Mouse (Mus musculus) forebrain, embryonic 12.5 days (tissue): ENCODE measurements at regions not wholly inside any gene's neighbourhood (a gene's known extent, or its start where the extent isn't known, plus 50 kb on each side); places are given as distances from the start of the nearest gene placed in this dataset.

Experiments used
- ATAC-seq: fragments of 200-750 bp; cut with Nextera tagmentation; 2 replicates; pipeline ENCODE4 v1.8.0; 2017; ENCODE audit warnings: moderate TSS enrichment; ENCODE audit not compliant: low FRiP score
- H3K27ac ChIP-seq: fragments of 300-500 bp; sonication (generic); 2 replicates; pipeline ENCODE4 v1.5.1; 2016; ENCODE audit warnings: mild to moderate bottlenecking
- H3K27me3 ChIP-seq: fragments of 300-500 bp; sonication (generic); 2 replicates; pipeline ENCODE4 v1.6.1; 2016; ENCODE audit warnings: mild to moderate bottlenecking
- H3K36me3 ChIP-seq: fragments of 300-500 bp; sonication (generic); replicated peaks from 2 replicates; pipeline ENCODE4 v1.6.1; 2016; ENCODE audit warnings: mild to moderate bottlenecking
- H3K4me1 ChIP-seq: fragments of 300-500 bp; sonication (generic); 2 replicates; pipeline ENCODE4 v1.6.1; 2016
- H3K4me2 ChIP-seq: fragments of 300-500 bp; sonication (generic); 2 replicates; pipeline ENCODE4 v1.6.1; 2016; ENCODE audit warnings: mild to moderate bottlenecking, moderate library complexity
- H3K4me3 ChIP-seq: fragments of 300-500 bp; sonication (generic); replicated peaks from 2 replicates; pipeline ENCODE4 v1.5.1; 2016; ENCODE audit warnings: mild to moderate bottlenecking
- H3K9ac ChIP-seq: fragments of 300-500 bp; sonication (generic); 2 replicates; pipeline ENCODE4 v1.6.1; 2016; ENCODE audit warnings: mild to moderate bottlenecking
- H3K9me3 ChIP-seq: fragments of 300-500 bp; sonication (generic); 2 replicates; pipeline ENCODE4 v1.6.1; 2016
- WGBS: fragments of 180-500 bp; shearing (Covaris S2); methylation state at CpG from one replicate; pipeline ENCODE4 v1.1.7; 2016; 5-methylcytosine and 5-hydroxymethylcytosine counted together

- no peaks in the 10 kb centered on the region for H3K9me3 ChIP-seq
- ATAC-seq: no peak
- no peaks in the 10 kb centered on the region for H3K4me1 ChIP-seq
- 79% methylated on average over 1 of the region's 1 CpGs for WGBS
- no peak overlapping the region for H3K9ac ChIP-seq
- no peaks in the 10 kb centered on the region for H3K27me3 ChIP-seq
- no peaks in the 10 kb centered on the region for H3K36me3 ChIP-seq
- no peak overlapping the region for H3K4me3 ChIP-seq
- no peak overlapping the region for H3K27ac ChIP-seq
- no peak overlapping the region for H3K4me2 ChIP-seq
These were observed 783.4 kb downstream of the Stpg2 start for GRCm38 (mm10) chr3:139988938-139989337.

- H3K9ac ChIP-seq: no peak overlapping the region
- no peak for ATAC-seq
- no peak overlapping the region for H3K4me2 ChIP-seq
- no peaks in the 10 kb centered on the region for H3K36me3 ChIP-seq
- H3K9me3 ChIP-seq: no peaks in the 10 kb centered on the region
- H3K27ac ChIP-seq: no peak overlapping the region
- no peak overlapping the region for H3K4me3 ChIP-seq
- no peaks in the 10 kb centered on the region for H3K4me1 ChIP-seq
- H3K27me3 ChIP-seq: no peaks in the 10 kb centered on the region
These were observed 783.9 kb downstream of the Stpg2 start for GRCm38 (mm10) chr3:139989380-139989779.

- Histone ChIP-seq H3K4me1 (no peaks in the 10 kb centered on the region), H3K27ac (no peak overlapping the region), H3K27me3 (no peaks in the 10 kb centered on the region), H3K4me3 (no peak overlapping the region), H3K9ac (no peak overlapping the region), H3K9me3 (no peaks in the 10 kb centered on the region), H3K4me2 (no peak overlapping the region), H3K36me3 (no peaks in the 10 kb centered on the region)
- no peak for ATAC-seq
- 88% methylated on average over 2 of the region's 2 CpGs for WGBS
These were observed 807.0 kb downstream of the Stpg2 start for GRCm38 (mm10) chr3:140012522-140012921.

- Histone ChIP-seq H3K4me1 (no peaks in the 10 kb centered on the region), H3K4me3 (no peak overlapping the region), H3K27me3 (no peaks in the 10 kb centered on the region), H3K9me3 (no peaks in the 10 kb centered on the region), H3K27ac (no peak overlapping the region), H3K9ac (no peak overlapping the region), H3K36me3 (no peaks in the 10 kb centered on the region), H3K4me2 (no peak overlapping the region)
- 89% methylated on average over 3 of the region's 3 CpGs for WGBS
- ATAC-seq: no peak
These were observed 828.6 kb downstream of the Stpg2 start for GRCm38 (mm10) chr3:140034101-140034500.

GRCm38 (mm10) chr3:140035142-140035541 lies 829.6 kb downstream of the Stpg2 start:
- H3K9ac ChIP-seq: no peak overlapping the region
- 17% methylated on average over 2 of the region's 2 CpGs for WGBS
- ATAC-seq: 0 out of 2 replicates have a peak, but pooled peaks have one; percentile 12
- no peaks in the 10 kb centered on the region for H3K4me1 ChIP-seq
- H3K4me3 ChIP-seq: no peak overlapping the region
- H3K36me3 ChIP-seq: no peaks in the 10 kb centered on the region
- no peak overlapping the region for H3K4me2 ChIP-seq
- H3K27me3 ChIP-seq: no peaks in the 10 kb centered on the region
- H3K9me3 ChIP-seq: no peaks in the 10 kb centered on the region
- no peak overlapping the region for H3K27ac ChIP-seq

GRCm38 (mm10) chr3:140044898-140045297 lies 839.4 kb downstream of the Stpg2 start:
- Histone ChIP-seq H3K9ac (no peak overlapping the region), H3K36me3 (no peaks in the 10 kb centered on the region), H3K4me1 (no peaks in the 10 kb centered on the region), H3K27ac (no peak overlapping the region), H3K4me3 (no peak overlapping the region), H3K4me2 (no peak overlapping the region), H3K27me3 (no peaks in the 10 kb centered on the region), H3K9me3 (no peaks in the 10 kb centered on the region)
- no peak for ATAC-seq

- 75% methylated on average over 1 of the region's 1 CpGs for WGBS
- no peak for ATAC-seq
- H3K4me2 ChIP-seq: no peak overlapping the region
- H3K4me3 ChIP-seq: no peak overlapping the region
- H3K36me3 ChIP-seq: no peaks in the 10 kb centered on the region
- no peak overlapping the region for H3K9ac ChIP-seq
- no peaks in the 10 kb centered on the region for H3K27me3 ChIP-seq
- H3K9me3 ChIP-seq: no peaks in the 10 kb centered on the region
- H3K27ac ChIP-seq: no peak overlapping the region
- no peaks in the 10 kb centered on the region for H3K4me1 ChIP-seq
These were observed 849.1 kb downstream of the Stpg2 start for GRCm38 (mm10) chr3:140054634-140055033.

- H3K27ac ChIP-seq: no peak overlapping the region
- ATAC-seq: no peak
- H3K9me3 ChIP-seq: no peaks in the 10 kb centered on the region
- H3K9ac ChIP-seq: no peak overlapping the region
- no peaks in the 10 kb centered on the region for H3K36me3 ChIP-seq
- H3K4me3 ChIP-seq: no peak overlapping the region
- H3K27me3 ChIP-seq: no peaks in the 10 kb centered on the region
- no peak overlapping the region for H3K4me2 ChIP-seq
- H3K4me1 ChIP-seq: no peaks in the 10 kb centered on the region
- WGBS: 89% methylated on average over 3 of the region's 3 CpGs
These were observed 852.6 kb downstream of the Stpg2 start for GRCm38 (mm10) chr3:140057962-140058631.

- Histone ChIP-seq H3K9me3 (no peaks in the 10 kb centered on the region), H3K36me3 (no peaks in the 10 kb centered on the region), H3K4me1 (no peaks in the 10 kb centered on the region), H3K4me2 (no peak overlapping the region), H3K27ac (no peak overlapping the region), H3K27me3 (no peaks in the 10 kb centered on the region), H3K4me3 (no peak overlapping the region), H3K9ac (no peak overlapping the region)
- WGBS: 86% methylated on average over 3 of the region's 3 CpGs
- ATAC-seq: no peak
These were observed 853.6 kb downstream of the Stpg2 start for GRCm38 (mm10) chr3:140059102-140059501.

- no peaks in the 10 kb centered on the region for H3K4me1 ChIP-seq
- no peak overlapping the region for H3K4me2 ChIP-seq
- ATAC-seq: no peak
- no peaks in the 10 kb centered on the region for H3K36me3 ChIP-seq
- no peaks in the 10 kb centered on the region for H3K27me3 ChIP-seq
- H3K27ac ChIP-seq: no peak overlapping the region
- 80% methylated on average over 4 of the region's 4 CpGs for WGBS
- no peaks in the 10 kb centered on the region for H3K9me3 ChIP-seq
- no peak overlapping the region for H3K9ac ChIP-seq
- H3K4me3 ChIP-seq: no peak overlapping the region
These were observed 854.1 kb downstream of the Stpg2 start for GRCm38 (mm10) chr3:140059522-140060110.

GRCm38 (mm10) chr3:140061769-140062381 lies 856.4 kb downstream of the Stpg2 start:
- H3K4me3 ChIP-seq: no peak overlapping the region
- ATAC-seq: no peak
- H3K4me1 ChIP-seq: no peaks in the 10 kb centered on the region
- no peaks in the 10 kb centered on the region for H3K27me3 ChIP-seq
- H3K27ac ChIP-seq: no peak overlapping the region
- no peaks in the 10 kb centered on the region for H3K36me3 ChIP-seq
- H3K9me3 ChIP-seq: no peaks in the 10 kb centered on the region
- 87% methylated on average over 10 of the region's 10 CpGs for WGBS
- H3K9ac ChIP-seq: no peak overlapping the region
- no peak overlapping the region for H3K4me2 ChIP-seq

- no peaks in the 10 kb centered on the region for H3K4me1 ChIP-seq
- no peaks in the 10 kb centered on the region for H3K27me3 ChIP-seq
- no peak for ATAC-seq
- H3K4me3 ChIP-seq: no peak overlapping the region
- no peaks in the 10 kb centered on the region for H3K9me3 ChIP-seq
- no peaks in the 10 kb centered on the region for H3K36me3 ChIP-seq
- H3K9ac ChIP-seq: no peak overlapping the region
- 85% methylated on average over 5 of the region's 5 CpGs for WGBS
- no peak overlapping the region for H3K27ac ChIP-seq
- H3K4me2 ChIP-seq: no peak overlapping the region
These were observed 857.4 kb downstream of the Stpg2 start for GRCm38 (mm10) chr3:140062880-140063279.

GRCm38 (mm10) chr3:140084333-140084732 lies 878.8 kb downstream of the Stpg2 start:
- WGBS: 85% methylated on average over 3 of the region's 3 CpGs
- H3K9ac ChIP-seq: no peak overlapping the region
- no peak overlapping the region for H3K27ac ChIP-seq
- no peaks in the 10 kb centered on the region for H3K36me3 ChIP-seq
- H3K27me3 ChIP-seq: no peaks in the 10 kb centered on the region
- H3K4me3 ChIP-seq: no peak overlapping the region
- no peak overlapping the region for H3K4me2 ChIP-seq
- no peak for ATAC-seq
- H3K4me1 ChIP-seq: no peaks in the 10 kb centered on the region
- H3K9me3 ChIP-seq: no peaks in the 10 kb centered on the region
